Mouse (Mus musculus) heart, embryonic 14.5 days (tissue): ENCODE measurements at regions not wholly inside any gene's neighbourhood (a gene's known extent, or its start where the extent isn't known, plus 50 kb on each side); places are given as distances from the start of the nearest gene placed in this dataset.

Experiments used
- ATAC-seq: fragments of 200-750 bp; cut with Nextera tagmentation; 2 replicates; pipeline ENCODE4 v1.8.0; 2017; ENCODE audit warnings: low read depth, moderate TSS enrichment; ENCODE audit not compliant: insufficient number of reproducible peaks, insufficient read depth, low FRiP score
- H3K27ac ChIP-seq, 2 experiments: fragments of 200-500 bp in 1 of 2; fragments of 300-500 bp in 1 of 2; sonication (generic) in 1 of 2; replicated peaks in 1 of 2; 2 replicates each; pipeline ENCODE4 v1.5.1; 2012 to 2014; ENCODE audit warnings: low read depth in 2 of 2, low read length in 2 of 2, control low read depth in 1 of 2, mild to moderate bottlenecking in 1 of 2, mixed read lengths in 1 of 2; ENCODE audit not compliant: control insufficient read depth in 1 of 2, insufficient read depth in 1 of 2
- H3K27me3 ChIP-seq: fragments of 300-500 bp; sonication (generic); 2 replicates; pipeline ENCODE4 v1.6.1; 2014; ENCODE audit warnings: mild to moderate bottlenecking, low read length, control low read depth; ENCODE audit not compliant: control insufficient read depth, insufficient read depth
- H3K36me3 ChIP-seq: fragments of 300-500 bp; sonication (generic); 2 replicates; pipeline ENCODE4 v1.6.1; 2014; ENCODE audit warnings: mild to moderate bottlenecking, control low read depth, low read length, mixed read lengths; ENCODE audit not compliant: control insufficient read depth, insufficient read depth
- H3K4me1 ChIP-seq, 2 experiments: fragments of 200-500 bp in 1 of 2; fragments of 300-500 bp in 1 of 2; sonication (generic) in 1 of 2; 2 replicates each; pipeline ENCODE4 v1.6.1; 2012 to 2014; ENCODE audit warnings: low read length in 2 of 2, control low read depth in 1 of 2, mixed read lengths in 1 of 2; ENCODE audit not compliant: control insufficient read depth in 2 of 2, insufficient read depth in 2 of 2
- H3K4me2 ChIP-seq: fragments of 300-500 bp; sonication (generic); 2 replicates; pipeline ENCODE4 v1.6.1; 2014; ENCODE audit warnings: mild to moderate bottlenecking, low read length
- H3K4me3 ChIP-seq, 2 experiments: fragments of 200-500 bp in 1 of 2; fragments of 300-500 bp in 1 of 2; sonication (generic) in 1 of 2; 2 replicates each; pipeline ENCODE4 v1.5.1; 2012 to 2014; ENCODE audit warnings: low read length in 2 of 2, mild to moderate bottlenecking in 2 of 2, control low read depth in 1 of 2, low read depth in 1 of 2, moderate library complexity in 1 of 2; ENCODE audit not compliant: control insufficient read depth in 1 of 2, insufficient read depth in 1 of 2
- H3K9ac ChIP-seq: fragments of 300-500 bp; sonication (generic); 2 replicates; pipeline ENCODE4 v1.6.1; 2014; ENCODE audit warnings: mild to moderate bottlenecking, low read length
- H3K9me3 ChIP-seq: fragments of 300-500 bp; sonication (generic); 2 replicates; pipeline ENCODE4 v1.6.1; 2016; ENCODE audit warnings: low read length, control low read depth; ENCODE audit not compliant: control insufficient read depth
- WGBS: fragments of 180-500 bp; shearing (Covaris S2); extraction: QIAGEN DNeasy Blood & Tissue Kit; methylation state at CpG from one replicate; pipeline ENCODE4 v1.1.7; 2014; 5-methylcytosine and 5-hydroxymethylcytosine counted together

DNA sequence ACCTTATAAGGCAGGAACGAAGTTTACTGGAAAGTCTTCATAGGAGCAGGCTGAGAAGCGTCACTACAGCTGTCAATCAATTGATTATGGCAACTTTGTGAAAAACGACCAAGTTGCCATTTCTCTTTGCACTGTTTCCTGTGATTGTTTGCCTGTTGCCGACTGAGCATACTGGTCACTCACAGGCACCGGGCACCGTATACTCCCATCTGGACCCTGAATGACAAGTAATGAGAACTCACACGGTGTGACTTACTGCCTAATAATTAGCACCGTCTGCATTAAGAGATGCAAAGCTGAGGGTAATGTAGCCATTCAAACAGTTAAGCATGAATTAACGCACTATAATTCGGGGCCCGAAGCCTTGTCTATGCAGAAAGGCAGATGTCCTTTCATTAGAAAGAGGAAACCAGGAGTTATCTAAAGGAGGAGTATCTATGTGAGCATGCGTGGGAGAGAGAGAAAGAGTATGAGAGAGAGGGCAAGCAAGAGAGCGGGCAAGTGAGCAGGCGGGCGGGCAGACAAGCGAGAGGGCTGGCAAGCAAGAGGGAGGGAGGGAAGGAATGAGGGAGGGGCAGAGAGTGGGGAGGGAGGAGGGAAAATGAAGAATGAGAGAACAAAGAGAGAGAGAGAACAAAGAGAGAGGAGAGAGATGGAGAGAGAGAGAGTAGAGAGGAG lies 231.4 kb upstream of the Arid2 start:
- Histone ChIP-seq H3K36me3 (no peaks in the 10 kb centered on the region), H3K4me3 (no peak overlapping the region), H3K9me3 (peaks cover 3% of the 10 kb centered on the region; the same call in 1 of the 2 replicates), H3K27ac (no peak overlapping the region), H3K27me3 (no peaks in the 10 kb centered on the region), H3K9ac (no peak overlapping the region), H3K4me1 (peaks cover 6 to 14% of the 10 kb centered on the region in 2 experiments), H3K4me2 (no peak overlapping the region)
- ATAC-seq = no peak
- WGBS = 67% methylated on average over 16 of the region's 16 CpGs

- Histone ChIP-seq H3K4me1 (peaks cover 6 to 14% of the 10 kb centered on the region in 2 experiments), H3K9me3 (peaks cover 1% of the 10 kb centered on the region; the same call in 1 of the 2 replicates), H3K36me3 (no peaks in the 10 kb centered on the region), H3K4me3 (no peak overlapping the region), H3K27me3 (no peaks in the 10 kb centered on the region), H3K27ac (peak overlapping the region; percentile 43 to 61), H3K4me2 (peak overlapping the region; percentile 34; the same call in 1 of the 2 replicates), H3K9ac (peak overlapping the region; percentile 26; the same call in 1 of the 2 replicates)
- whole genome bisulfite sequencing = 20% methylated on average over 3 of the region's 3 CpGs
- ATAC-seq = no peak
Observed at GRCm38 (mm10) chr15:96059623-96060022, 227.7 kb upstream of the Arid2 start.

GRCm38 (mm10) chr15:96064499-96065217 lies 222.7 kb upstream of the Arid2 start:
- ATAC-seq = no peak
- H3K36me3 ChIP-seq = no peaks in the 10 kb centered on the region
- no peak overlapping the region for H3K27ac ChIP-seq
- no peaks in the 10 kb centered on the region for H3K9me3 ChIP-seq
- peaks cover 3 to 8% of the 10 kb centered on the region in 2 experiments for H3K4me1 ChIP-seq
- WGBS = 64% methylated on average over 11 of the region's 11 CpGs
- no peak overlapping the region for H3K9ac ChIP-seq
- H3K4me3 ChIP-seq = no peak overlapping the region
- H3K4me2 ChIP-seq = no peak overlapping the region
- H3K27me3 ChIP-seq = no peaks in the 10 kb centered on the region

- WGBS = 82% methylated on average over 9 of the region's 9 CpGs
- no peaks in the 10 kb centered on the region for H3K27me3 ChIP-seq
- H3K36me3 ChIP-seq = no peaks in the 10 kb centered on the region
- H3K4me1 ChIP-seq = peaks cover 20% of the 10 kb centered on the region in 2 experiments
- no peak overlapping the region for H3K4me2 ChIP-seq
- H3K9me3 ChIP-seq = no peaks in the 10 kb centered on the region
- no peak for ATAC-seq
- no peak overlapping the region for H3K27ac ChIP-seq
- no peak overlapping the region for H3K9ac ChIP-seq
- H3K4me3 ChIP-seq = no peak overlapping the region
Observed at GRCm38 (mm10) chr15:96075615-96076014, 211.7 kb upstream of the Arid2 start.

GRCm38 (mm10) chr15:96077756-96078155 lies 209.6 kb upstream of the Arid2 start:
- 15% methylated on average over 5 of the region's 5 CpGs for WGBS
- Histone ChIP-seq H3K9ac (no peak overlapping the region), H3K27ac (peak overlapping the region; percentile 65 to 67), H3K36me3 (no peaks in the 10 kb centered on the region), H3K9me3 (no peaks in the 10 kb centered on the region), H3K27me3 (no peaks in the 10 kb centered on the region), H3K4me1 (peaks cover 20% of the 10 kb centered on the region in 2 experiments), H3K4me3 (no peak overlapping the region), H3K4me2 (peak overlapping the region; percentile 29)
- no peak for ATAC-seq

DNA sequence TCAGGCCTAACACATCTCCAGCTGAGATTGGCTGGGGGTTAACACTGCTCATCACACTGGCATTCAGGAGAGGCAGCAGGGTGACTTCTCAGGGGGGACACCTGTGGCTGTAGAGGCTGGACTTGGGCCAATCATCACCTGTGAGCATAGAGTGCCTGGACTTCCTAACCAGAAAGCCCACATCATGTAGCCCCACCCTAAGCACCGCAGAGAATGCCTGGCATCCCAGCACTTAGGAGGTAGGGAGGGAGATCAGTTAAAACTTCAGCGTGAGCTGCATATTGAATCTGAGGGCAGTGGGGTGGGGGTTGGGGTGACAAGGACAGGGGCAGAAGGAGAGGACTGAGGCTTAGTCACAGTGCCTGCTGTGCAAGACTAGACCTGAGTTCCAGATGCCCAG lies 208.7 kb upstream of the Arid2 start:
- Histone ChIP-seq H3K36me3 (no peaks in the 10 kb centered on the region), H3K27me3 (no peaks in the 10 kb centered on the region), H3K9ac (no peak overlapping the region), H3K27ac (peak overlapping the region; percentile 65 to 67; a peak in 3 of 4 replicates), H3K9me3 (no peaks in the 10 kb centered on the region), H3K4me1 (peaks cover 20% of the 10 kb centered on the region in 2 experiments), H3K4me2 (no peak overlapping the region), H3K4me3 (no peak overlapping the region)
- ATAC-seq = no peak
- WGBS = 17% methylated on average over 2 of the region's 2 CpGs

- H3K4me3 ChIP-seq = no peak overlapping the region
- H3K27me3 ChIP-seq = no peaks in the 10 kb centered on the region
- WGBS = 79% methylated on average over 9 of the region's 9 CpGs
- H3K4me1 ChIP-seq = no peaks in the 10 kb centered on the region
- H3K9me3 ChIP-seq = no peaks in the 10 kb centered on the region
- H3K9ac ChIP-seq = no peak overlapping the region
- ATAC-seq = no peak
- no peaks in the 10 kb centered on the region for H3K36me3 ChIP-seq
- no peak overlapping the region for H3K27ac ChIP-seq
- H3K4me2 ChIP-seq = no peak overlapping the region
Observed at GRCm38 (mm10) chr15:96089676-96090075, 197.6 kb upstream of the Arid2 start.
